Mouse (Mus musculus) layer of hippocampus, postnatal 14 days (tissue): ENCODE data around the gene Rph3a. TPM values are rescaled to one million over a fixed set of nuclear protein-coding genes. Genes with fewer than 3 reads are reported as not detected.
A peak's percentile ranks its signal among the peaks of the same experiment; 100 is the strongest.

Source experiments
- DNase-seq, 2 experiments: peaks; one replicate each; pipeline ENCODE4 v3.0.0; 2021 to 2022; ENCODE audit warnings: low spot score in 2 of 2, mixed read lengths in 1 of 2
- long read RNA-seq, 2 experiments: library from polyadenylated mRNA; stranded (forward); transcript quantifications; one replicate each; pipeline ENCODE4 v2.0.0; 2021
- total RNA-seq, 2 experiments: library from RNA; stranded (reverse); gene quantifications; 2 replicates each; pipeline ENCODE4 v1.2.3; 2021

Rph3a gene
- 100 to 1,000 TPM; 178 TPM for total RNA-seq
- long read RNA-seq, experiment 1, partial matches to known transcripts = 43 of 85 reads
- long read RNA-seq, experiment 1, other reads (novel, unspliced or antisense) = 42 of 85 reads
- long read RNA-seq, experiment 2, partial matches to known transcripts = 19 of 129 reads
- long read RNA-seq, experiment 2, other reads (novel, unspliced or antisense) = 110 of 129 reads

DNA sequence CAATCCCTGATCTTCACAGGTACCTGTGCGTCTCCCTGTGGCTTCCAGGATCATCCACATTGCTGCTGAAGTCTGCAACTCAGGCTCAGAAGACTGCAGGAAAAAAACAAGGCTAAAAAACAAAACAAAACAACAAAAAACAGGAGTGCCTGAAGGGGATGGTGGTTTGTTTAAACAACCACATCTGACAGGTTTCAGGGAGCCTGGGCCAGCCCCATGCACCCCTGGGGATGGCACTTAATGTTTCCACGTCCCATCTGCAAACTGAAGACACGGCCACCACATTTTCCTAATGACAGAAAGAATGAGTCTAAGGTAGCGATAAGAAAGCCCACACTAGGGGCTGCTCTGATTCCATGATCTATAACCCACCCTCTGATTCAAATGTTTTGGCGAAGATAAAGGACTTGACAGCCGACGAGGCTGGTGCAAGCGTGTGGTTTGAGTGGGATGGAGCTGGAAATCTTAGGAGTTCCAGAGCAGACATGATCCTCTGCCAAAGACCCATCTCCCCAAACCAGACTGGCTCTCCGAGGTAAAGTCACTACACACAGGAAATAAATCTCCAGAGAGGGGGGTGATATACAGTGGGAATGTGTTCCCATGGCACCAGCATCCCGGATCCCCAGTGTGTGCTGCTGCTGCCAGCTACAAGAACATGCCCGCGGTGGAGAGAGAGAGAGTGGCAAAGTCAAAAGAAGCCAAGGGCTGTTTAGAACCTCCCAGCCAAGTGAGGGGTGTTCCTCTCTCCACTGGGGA, at the start of gene Rph3a:
TSS of gene Rph3a (minus strand) at position 282 of the 759 bp plus-strand sequence.
- DNase-seq = peak in 1 of 2 experiments; percentile 34

DNA sequence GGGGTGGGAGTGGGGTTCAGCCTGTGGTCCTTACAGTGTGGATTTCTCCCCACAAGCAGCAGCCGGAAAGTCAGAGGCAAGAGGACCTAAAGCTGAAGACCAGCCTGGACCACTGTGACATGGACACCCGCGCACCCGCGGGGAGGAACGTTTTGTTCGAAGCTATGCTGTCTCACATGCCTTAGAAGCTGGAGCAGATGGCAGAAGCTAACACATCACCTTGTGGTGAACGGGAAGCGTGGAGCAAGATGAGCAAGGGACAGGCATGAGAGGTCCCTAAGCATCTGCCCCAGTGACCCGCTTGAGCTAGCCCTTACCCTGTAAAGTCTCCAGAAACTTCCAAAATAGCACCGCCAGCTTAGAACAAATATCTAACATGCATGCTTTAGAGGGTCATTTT, 48.4 kb upstream of the Rph3a start:
- no peak for DNase-seq

DNA sequence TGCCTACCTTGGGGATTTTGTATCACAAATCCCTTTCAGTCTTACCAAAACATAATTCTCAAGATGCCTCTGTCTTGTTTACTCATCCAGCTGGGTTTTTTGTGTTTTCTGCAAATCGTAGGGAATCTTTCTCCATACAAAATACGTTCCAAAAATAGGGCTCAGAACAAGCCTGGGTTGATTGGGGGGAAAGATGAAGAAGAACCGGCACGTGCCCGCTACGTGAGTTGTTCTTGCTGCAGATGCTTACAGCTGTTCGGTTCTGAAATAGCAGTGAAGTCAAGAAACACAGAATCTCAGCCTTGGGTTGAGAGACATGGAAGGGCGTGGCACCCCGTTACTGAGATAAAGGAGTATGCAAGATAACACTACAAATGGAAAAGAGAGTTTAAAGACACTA, 44.0 kb upstream of the Rph3a start:
- no peak for DNase-seq

DNA sequence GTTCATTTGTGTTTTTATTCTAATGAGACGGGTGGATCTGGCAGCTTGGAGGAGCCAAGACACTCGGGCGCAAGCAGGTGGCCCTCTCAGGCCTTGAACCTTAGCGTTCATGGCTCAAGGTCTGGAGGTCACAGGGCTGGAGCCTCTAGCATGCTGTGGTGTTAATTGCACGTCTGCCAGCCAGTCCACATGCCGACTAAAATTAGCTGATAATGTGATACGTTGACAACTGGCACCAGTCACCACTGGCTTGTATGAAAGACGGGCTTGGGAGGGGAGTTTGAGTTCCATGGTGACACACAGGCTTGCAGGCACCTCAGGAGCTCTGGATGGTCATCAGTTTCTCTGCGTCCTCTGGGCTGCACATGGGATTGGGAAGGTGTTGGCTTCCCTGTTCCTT, 31.9 kb upstream of the Rph3a start:
- DNase-seq = no peak

DNA sequence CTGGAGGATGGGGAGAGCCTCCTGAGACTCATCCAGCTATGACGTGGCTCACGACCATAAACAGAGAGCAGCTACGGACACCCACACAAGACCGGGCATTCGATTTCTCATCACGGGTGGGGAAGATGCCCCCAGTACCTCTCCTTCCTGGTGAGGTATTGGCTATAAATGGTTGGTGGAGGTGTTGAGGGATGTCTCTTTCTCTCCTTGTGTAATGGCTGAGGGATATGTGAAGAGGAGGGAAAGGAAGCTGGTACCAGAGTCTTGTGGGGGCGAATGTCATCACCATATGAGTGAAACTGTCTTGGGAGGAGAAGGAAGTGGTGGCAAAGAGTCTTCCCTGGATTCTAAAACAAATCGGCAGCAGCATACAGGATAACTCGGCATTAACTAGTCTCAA, 29.6 kb upstream of the Rph3a start:
- no peak for DNase-seq

DNA sequence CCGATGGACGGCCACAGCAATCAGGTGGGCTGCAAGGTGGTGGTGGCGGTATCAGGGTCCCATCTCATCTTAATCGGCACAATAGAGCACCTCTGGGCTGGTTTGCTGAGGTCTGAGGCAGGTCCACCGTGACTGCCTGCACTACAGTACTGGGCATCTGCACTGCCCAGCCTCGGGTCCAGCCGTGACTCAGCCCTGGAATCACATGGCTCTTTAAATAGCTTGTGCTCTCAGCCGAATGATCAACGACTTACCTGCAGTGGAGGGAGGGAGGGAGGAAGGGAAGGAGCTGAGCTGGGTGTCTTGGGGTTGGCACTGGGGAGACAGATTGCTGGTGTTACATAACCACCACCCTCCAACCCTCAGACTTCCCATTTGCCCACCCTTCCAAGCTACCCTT, 20.3 kb upstream of the Rph3a start:
- DNase-seq = no peak

DNA sequence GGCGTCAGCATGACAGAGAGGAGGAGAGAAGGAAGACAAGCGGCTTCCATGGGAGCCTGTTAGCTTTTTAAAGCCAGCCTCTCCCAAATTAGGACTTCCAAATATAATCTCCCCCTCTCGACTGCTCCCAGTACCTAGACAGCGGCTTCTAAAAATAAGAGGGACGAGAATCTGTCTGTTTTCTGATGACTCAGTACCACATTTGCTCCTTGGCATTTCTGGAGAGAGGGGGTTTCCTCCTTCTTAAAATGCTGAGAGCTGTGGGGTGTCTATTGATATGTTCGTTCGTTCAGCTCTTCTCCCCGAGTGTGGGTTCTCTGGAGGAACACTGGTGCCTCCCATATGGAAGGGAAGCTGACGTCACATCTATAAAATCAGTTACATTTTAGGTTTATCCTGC, 9.6 kb upstream of the Rph3a start:
- DNase-seq = peak in 1 of 2 experiments; percentile 48

DNA sequence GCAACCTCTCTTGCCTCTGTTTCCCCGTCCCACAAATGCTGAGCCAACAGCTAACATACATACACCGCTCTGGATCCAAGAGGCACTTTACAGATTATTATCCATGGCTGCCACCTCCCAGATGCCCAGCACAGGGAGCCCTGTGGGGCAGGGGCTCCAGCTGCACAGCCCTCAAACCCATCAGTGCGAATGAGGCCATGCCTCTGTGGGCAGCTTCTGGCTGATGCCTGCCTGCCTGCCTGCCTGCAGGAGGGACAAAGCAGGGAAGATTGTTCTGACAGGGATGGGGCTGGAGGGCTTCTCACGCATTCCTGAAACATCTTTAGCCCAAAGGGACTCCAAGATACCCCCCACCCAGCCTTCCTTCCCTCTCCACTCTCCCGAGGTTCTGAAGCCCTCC, 7.8 kb upstream of the Rph3a start:
- no peak for DNase-seq

DNA sequence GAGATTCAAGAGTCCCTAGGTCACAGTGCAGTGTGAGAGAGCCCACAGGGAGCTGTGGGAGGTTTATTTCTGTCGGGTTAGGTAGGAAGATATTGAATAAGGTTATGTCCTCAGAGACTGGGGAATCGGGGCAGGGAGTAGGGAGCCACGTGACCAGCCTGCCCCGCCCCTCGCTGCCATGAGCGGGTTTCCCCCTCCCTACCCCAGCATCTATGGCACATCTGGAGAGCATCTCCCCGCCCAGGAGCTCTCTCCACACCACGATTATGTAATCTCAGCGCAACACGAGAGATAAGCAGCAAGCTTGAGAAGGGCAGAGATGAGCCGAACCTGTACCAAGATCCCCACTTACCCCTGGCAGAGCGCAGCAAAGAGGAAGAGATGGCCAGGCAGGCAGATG, 6.5 kb upstream of the Rph3a start:
- DNase-seq = no peak

DNA sequence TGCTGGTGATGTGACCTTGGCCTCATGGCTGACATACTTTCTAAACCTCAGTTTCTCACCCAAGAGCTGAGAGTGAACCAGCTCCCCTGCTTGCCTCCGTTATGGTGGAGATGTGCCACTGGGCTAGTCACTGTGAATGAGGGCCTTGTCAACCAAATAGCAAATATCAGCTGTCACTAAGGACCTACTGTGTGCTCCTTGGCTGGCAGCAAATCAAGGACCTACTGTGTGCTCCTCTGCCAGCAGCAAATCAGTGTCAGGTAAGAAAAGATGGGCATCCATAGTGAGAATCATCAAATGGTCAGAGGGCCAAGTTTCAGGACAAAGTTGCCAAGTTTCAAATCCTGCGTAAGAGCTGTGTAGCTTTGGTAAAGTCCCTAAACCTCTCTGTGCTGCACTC, 4.6 kb upstream of the Rph3a start:
- DNase-seq = no peak

DNA sequence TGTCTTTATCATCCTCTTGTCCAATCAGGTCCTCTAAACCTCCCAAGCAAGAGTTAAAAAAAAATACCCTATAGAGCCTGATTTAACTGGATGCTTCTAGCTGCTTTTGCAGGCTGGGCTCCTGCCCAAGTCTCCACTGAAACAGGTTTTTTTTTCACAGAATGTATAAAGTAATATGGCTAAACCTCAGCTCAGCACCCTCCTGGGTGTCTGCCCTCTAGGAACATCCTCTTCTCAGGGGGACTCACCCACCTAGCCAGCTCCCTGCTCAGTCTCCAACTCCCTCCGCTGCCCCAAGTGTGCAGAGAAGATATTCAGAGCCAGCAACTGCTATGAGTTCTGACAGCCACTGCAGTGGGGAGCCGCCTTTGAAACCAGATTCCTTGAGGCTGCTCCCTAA, 2.1 kb upstream of the Rph3a start:
- DNase-seq = no peak

DNA sequence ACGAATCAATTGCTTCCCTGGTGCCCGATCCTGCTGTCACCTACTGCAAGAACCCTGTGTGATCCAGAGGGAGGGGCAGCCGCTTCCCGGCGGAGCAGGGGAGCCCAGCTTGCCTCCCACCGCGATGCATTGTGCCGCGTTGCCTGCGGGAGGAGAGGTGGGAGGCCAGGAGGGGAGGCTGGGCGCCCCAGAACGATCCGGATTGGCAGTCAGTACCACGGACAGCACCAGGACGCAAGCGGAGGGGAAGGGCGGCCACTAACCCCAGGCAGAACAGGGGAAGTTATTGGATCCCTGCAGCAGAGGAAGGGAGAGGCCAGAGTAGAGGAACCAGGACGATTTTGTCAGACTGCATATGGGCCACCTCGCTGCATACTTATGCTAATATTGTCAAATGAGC, 486 bp downstream of the Rph3a start:
- peak; percentile 60 to 63 for DNase-seq

DNA sequence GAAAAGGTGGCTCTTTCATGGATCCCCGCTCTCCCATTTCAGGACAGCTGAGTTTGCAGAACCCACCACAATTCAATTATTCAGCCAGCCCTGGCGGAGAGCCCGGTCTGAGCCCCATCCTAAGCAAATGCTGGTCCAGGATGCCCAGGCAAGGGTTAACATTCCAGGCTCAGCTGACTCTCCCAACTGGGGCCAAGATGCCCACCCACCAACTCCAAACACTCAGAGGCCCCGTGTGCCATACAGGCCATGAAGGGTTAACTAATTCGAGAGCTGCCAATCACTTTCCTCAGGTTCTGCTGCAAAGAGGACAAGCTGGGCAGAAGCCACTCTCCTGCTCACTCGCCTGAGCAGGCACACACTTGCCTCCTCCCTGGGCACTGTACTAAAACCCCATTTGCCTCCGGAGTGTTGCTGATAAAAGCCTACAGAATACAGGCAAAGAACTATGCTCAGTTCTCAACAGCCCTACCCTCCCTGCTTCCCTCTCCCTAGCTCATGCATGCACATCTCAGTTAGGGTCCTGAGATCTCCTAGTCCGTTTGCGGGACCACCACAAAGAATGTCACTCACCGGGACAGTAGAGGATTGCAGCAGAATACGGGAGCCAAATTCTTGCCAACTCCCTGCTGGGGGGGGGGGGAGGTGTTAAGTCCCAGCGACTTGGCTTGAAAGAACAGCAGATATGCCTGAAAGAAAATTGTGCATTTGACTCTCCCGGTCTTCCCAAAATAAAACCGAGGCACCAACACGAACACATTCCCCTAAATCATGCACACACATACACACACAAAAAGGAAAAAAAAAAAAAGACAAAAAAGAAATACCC, 1.3 kb downstream of the Rph3a start:
- peak; percentile 37 to 57 for DNase-seq

DNA sequence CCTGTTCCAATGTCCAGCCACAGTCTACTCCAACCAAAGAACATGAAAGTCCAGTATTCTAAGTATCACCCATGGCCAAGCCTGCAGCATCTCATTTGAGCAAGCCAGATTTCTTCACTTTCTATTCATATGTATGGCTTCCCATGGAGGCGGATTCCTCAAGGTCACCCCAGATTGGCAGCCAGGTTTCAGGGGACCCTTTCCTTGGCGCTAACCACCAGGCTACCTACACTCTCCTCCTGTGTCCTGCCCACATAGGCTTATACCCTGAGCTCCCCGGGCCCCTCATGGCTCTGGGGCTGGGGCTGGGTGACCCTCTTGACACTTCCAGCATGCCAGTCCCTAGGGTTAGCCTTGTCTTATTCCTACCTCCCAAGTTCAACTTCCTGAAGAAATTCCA, 2.3 kb downstream of the Rph3a start:
- DNase-seq = no peak

DNA sequence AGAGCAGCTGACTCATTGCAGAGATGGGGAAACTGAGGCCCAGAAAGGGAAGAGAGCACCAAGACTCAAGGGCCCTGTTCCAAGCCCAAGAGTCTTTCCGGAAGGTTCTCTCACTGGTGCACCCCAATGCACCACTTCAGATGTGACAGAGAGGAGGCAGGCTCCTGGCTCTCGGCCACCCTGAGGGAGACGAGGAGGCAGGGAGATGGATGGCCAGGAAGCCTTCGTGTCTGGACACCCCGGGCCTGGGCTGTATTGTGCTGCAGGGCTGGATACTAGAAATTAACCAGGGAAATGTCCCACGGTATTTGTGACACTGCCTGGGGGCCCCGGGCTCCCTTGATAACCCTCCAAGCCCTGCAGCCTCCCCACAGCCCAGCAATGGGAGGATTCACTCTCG, 2.8 kb downstream of the Rph3a start:
- no peak for DNase-seq

DNA sequence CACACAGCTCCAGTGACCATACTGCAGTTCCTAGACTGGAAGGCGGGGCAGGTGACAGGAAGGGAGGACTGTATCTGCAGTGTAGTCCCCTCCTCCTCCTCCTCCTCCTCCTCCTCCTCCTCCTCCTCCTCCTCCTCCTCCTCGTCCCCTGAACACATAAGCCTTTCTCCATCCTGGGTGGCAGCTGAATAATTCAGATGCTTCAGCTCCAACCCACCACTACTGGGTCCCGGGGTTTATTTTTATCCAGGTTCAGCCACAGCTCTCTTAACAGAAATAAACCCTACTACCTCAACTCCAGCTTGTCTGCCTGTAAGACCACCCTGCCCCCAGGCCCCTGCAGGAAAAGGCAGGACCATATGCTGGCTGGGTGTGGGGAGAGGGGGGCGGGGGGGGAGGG, 3.7 kb downstream of the Rph3a start:
- no peak for DNase-seq

DNA sequence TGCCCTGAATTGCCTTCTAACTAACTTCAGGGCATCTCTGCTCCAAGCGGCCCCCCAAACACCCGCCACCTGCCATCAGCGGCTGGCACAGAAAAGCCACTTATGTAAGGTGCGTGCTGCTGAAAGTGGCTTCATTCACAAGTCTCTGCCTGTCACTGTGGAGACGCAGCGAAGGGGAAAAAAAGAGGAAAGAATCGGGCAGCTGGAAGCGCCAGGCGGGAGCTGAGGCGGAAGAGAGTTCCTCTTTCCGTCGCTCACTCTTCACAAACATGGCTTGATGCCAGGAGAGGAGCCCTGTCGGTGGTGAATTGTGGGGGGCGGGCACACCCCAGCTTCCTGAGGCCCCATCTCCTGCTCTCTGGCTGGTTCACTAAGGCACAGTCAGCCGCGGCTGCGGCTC, 6.1 kb downstream of the Rph3a start:
- DNase-seq = peak; percentile 18 to 33

DNA sequence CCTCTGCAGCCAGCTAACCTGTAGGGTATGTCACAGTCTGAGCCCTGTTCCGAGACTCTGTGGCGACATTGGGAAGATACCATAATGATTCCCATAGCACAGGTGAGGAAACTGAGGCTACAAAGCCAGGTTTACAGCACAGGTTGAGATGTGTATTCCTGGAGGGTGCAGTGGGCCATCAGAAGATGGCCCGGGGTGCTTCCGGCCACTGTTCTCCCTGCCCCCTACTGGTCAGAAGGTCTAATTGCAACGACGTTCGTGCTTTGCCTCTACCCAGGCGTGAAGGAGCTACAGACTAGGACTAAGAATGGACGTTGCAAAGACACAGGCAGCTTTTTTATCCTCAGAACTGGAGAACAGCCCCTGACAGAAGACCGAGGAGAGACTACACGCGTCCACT, 10.3 kb downstream of the Rph3a start:
- DNase-seq = no peak

DNA sequence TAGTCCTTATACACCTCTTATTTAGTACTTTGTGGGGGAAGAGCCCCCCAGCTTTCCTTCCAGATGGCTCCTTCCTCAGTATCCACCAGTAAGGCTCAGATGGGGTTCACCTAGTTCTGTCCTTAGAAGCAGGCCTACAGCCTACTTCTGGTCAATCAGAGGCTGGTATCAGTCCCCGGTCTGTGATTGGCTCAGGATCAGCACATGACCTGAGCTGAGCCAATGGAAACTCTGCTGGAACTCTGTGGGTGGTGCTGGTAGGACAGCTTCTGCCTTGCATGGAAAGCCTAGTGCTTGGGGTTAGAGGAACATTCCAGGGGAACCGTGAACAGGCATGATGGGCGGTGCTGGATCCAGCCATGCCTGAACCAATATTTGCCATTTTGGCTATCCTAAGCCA, 21.5 kb downstream of the Rph3a start:
- no peak for DNase-seq

DNA sequence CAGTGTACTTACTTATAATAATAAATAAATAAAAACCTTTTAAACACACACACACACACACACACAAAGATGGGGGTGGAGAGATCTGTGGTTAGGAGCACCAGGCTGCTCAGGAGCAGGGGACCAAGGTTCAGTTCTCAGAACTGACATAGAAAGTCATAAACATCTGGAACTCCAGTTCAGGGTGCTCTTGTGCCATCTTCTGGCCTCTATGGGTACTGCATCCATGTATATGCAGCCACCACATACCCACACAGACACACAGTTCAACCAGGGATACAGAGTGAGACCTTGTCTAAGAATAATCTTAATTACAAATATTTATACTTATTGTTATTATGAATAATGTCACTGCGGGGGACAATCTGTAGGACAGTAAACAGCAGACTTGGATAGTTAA, 26.9 kb downstream of the Rph3a start:
- DNase-seq = no peak

DNA sequence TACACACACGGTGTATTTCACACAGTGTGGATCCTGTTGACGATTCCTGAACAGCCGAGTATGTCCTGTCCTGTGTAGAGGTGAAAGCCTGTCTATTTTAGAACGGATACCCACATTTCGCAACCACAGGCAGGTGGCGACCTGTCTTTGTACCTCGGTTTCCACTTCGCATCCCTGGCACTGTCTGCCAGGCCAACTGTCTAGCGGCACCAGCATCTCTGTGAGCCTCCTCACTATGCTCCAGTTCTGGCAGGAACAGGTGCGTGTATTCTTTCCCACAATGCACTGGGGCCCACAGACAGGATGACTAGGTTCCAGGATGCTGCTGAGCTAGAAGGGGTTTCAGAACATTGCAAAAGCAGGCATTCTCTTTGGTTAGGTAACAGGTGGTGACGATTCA, 28.7 kb downstream of the Rph3a start:
- no peak for DNase-seq

DNA sequence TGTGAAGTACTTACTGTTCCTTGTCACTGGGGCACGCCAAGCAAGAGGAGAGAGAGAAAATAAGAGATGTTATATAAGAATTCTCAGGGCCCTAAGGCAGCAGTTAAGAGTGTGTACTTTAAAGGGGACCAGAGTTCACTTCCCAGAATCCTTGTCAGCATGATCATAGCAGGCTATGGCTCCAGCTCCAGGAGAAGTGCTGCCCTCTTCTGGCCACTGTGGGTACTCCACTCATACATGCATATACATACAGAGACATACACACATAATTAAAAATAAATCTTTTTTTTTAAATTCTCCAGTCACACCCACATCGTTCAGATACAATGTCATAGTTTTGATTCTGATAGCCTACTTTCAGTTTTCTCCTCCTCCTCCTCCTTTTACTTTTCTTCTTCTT, 29.8 kb downstream of the Rph3a start:
- no peak for DNase-seq
